Mouse (Mus musculus) hindbrain, embryonic 11.5 days (tissue): ENCODE data around the gene Fgfrl1. TPM values are rescaled to one million over a fixed set of nuclear protein-coding genes. Genes with fewer than 3 reads are reported as not detected.

Experiments used
- ATAC-seq: fragments of 200-750 bp; cut with Nextera tagmentation; 2 replicates; pipeline ENCODE4 v1.8.0; 2017; ENCODE audit warnings: mild to moderate bottlenecking, moderate TSS enrichment, moderate library complexity; ENCODE audit not compliant: low FRiP score
- DNase-seq: peaks from one replicate; pipeline ENCODE4 v3.0.0-alpha.2; 2015; ENCODE audit warnings: low spot score
- H3K27ac ChIP-seq: fragments of 300-500 bp; sonication (generic); 2 replicates; pipeline ENCODE4 v1.5.1; 2014; ENCODE audit warnings: mild to moderate bottlenecking, low read depth, low read length
- H3K27me3 ChIP-seq: fragments of 300-500 bp; sonication (generic); 2 replicates; pipeline ENCODE4 v1.6.1; 2014; ENCODE audit warnings: mild to moderate bottlenecking, low read length, moderate library complexity, mixed read lengths; ENCODE audit not compliant: control insufficient read depth, insufficient read depth
- H3K36me3 ChIP-seq: fragments of 300-500 bp; sonication (generic); 2 replicates; pipeline ENCODE4 v1.6.1; 2014; ENCODE audit warnings: mild to moderate bottlenecking, low read length, moderate library complexity, mixed read lengths; ENCODE audit not compliant: control insufficient read depth, insufficient read depth
- H3K4me1 ChIP-seq: fragments of 300-500 bp; sonication (generic); replicated peaks from 2 replicates; pipeline ENCODE4 v1.6.1; 2014; ENCODE audit warnings: low read length, mixed read lengths; ENCODE audit not compliant: control insufficient read depth, insufficient read depth
- H3K4me2 ChIP-seq: fragments of 300-500 bp; sonication (generic); replicated peaks from 2 replicates; pipeline ENCODE4 v1.6.1; 2014; ENCODE audit warnings: mild to moderate bottlenecking, low read depth, low read length
- H3K4me3 ChIP-seq: fragments of 300-500 bp; sonication (generic); 2 replicates; pipeline ENCODE4 v1.5.1; 2014; ENCODE audit warnings: low read depth, low read length
- H3K9ac ChIP-seq: fragments of 300-500 bp; sonication (generic); 2 replicates; pipeline ENCODE4 v1.6.1; 2014; ENCODE audit warnings: low read depth, low read length
- H3K9me3 ChIP-seq: fragments of 300-500 bp; sonication (generic); 2 replicates; pipeline ENCODE4 v1.6.1; 2016; ENCODE audit warnings: low read length; ENCODE audit not compliant: control insufficient read depth
- WGBS: fragments of 180-500 bp; shearing (Covaris S2); extraction: QIAGEN DNeasy Blood & Tissue Kit; methylation state at CpG from one replicate; pipeline ENCODE4 v1.1.7; 2014; 5-methylcytosine and 5-hydroxymethylcytosine counted together
- polyA plus RNA-seq: library from polyadenylated mRNA; unstranded; fragments of >200 nt; fragmentation: Nextera tagmentation; extraction: Ambion mirVana; gene quantifications from 2 replicates; pipeline ENCODE4 v1.2.1, GENCODE M21; 2014

Fgfrl1 gene
- polyA plus RNA-seq, 1 experiment from 2014 or later = 11.9 TPM

- no peak for DNase-seq
- Histone ChIP-seq H3K4me2 (peak within 1 kb of the TSS; percentile 91), H3K27me3 (no peaks in the 10 kb centered on the region), H3K36me3 (peaks cover 1% of the 10 kb centered on the region; the same call in 1 of the 2 replicates), H3K4me1 (0 out of 2 replicates have a peak, but pooled peaks cover 5% of the 10 kb centered on the region), H3K4me3 (peak within 1 kb of the TSS; percentile 78), H3K9ac (peak within 1 kb of the TSS; percentile 83), H3K9me3 (no peaks in the 10 kb centered on the region), H3K27ac (no peak within 1 kb of the TSS)
- WGBS = 10% methylated on average over 24 of the region's 24 CpGs
- ATAC-seq = peak; percentile 25
Observed at GRCm38 (mm10) chr5:108659698-108660631, 32.2 kb upstream of the Fgfrl1 start, which contains the start of gene Idua. Gene Idua (plus strand): TSS chr5:108660331.

DNA sequence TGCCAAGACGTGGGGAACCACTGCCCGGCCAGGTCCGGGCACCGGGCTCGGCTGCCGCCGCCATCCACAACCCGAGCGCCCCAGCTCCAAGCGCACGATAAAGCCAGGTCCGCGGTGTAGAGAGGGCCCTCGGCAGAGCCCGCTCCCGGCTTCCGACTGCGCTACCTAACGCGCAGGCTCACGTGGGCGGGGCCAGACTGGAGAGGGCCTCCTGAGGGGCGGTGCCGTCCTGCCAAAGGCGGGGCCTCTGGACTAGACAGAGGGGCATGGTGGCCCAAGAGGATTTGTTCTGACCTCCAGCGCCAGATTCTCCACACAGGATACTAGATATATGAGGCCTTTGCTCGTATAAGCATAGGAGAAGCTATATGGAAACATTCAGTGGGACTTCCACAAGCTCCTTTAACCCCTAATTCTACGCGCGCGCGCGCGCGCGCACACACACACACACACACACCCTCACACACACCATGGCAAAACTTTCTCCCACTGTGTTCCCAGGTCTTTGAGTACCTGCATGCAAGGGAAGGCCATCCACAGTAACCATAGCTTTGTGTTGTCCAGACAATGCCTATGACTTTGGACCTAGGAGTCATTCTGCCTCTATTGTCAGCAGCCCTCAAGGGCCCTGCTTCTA, 31.4 kb upstream of the Fgfrl1 start:
- H3K36me3 ChIP-seq = no peaks in the 10 kb centered on the region
- peak overlapping the region; percentile 78 for H3K4me3 ChIP-seq
- no peaks in the 10 kb centered on the region for H3K9me3 ChIP-seq
- WGBS = 12% methylated on average over 36 of the region's 36 CpGs
- DNase-seq (peak; percentile 94), ATAC-seq (peak; percentile 99)
- H3K9ac ChIP-seq = peak overlapping the region; percentile 83
- H3K27ac ChIP-seq = no peak overlapping the region
- 0 out of 2 replicates have a peak, but pooled peaks cover 5% of the 10 kb centered on the region for H3K4me1 ChIP-seq
- H3K4me2 ChIP-seq = peak overlapping the region; percentile 91
- H3K27me3 ChIP-seq = no peaks in the 10 kb centered on the region

DNA sequence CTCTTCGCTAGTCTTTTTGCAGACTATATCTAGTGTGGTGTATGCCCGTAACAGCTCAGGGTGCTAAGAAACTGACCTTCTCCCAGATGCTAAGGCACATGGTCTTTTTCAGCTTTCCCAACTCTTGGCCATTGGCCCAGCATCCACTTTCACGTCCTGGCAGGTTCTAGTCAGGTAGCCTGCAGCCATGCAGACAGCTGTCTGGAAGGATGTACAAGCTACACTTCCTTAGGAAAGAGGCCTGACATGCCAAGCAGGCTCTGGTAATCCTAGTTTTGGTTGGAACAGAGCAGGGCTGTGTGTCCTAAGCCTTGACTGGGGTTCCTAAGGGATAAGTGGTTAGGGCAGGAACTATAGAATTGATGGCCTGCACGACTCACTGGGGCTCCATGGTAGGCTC, 29.4 kb upstream of the Fgfrl1 start:
- DNase-seq (no peak), ATAC-seq (no peak)
- H3K4me3 ChIP-seq = no peak overlapping the region
- H3K27ac ChIP-seq = no peak overlapping the region
- no peaks in the 10 kb centered on the region for H3K27me3 ChIP-seq
- H3K36me3 ChIP-seq = no peaks in the 10 kb centered on the region
- WGBS = 81% methylated on average over 4 of the region's 4 CpGs
- no peak overlapping the region for H3K4me2 ChIP-seq
- H3K9ac ChIP-seq = no peak overlapping the region
- 0 out of 2 replicates have a peak, but pooled peaks cover 5% of the 10 kb centered on the region for H3K4me1 ChIP-seq
- no peaks in the 10 kb centered on the region for H3K9me3 ChIP-seq

GRCm38 (mm10) chr5:108665066-108665465, 27.1 kb upstream of the Fgfrl1 start:
- ATAC-seq = no peak
- H3K4me2 ChIP-seq = no peak overlapping the region
- H3K27me3 ChIP-seq = no peaks in the 10 kb centered on the region
- 52% methylated on average over 3 of the region's 3 CpGs for WGBS
- H3K36me3 ChIP-seq = no peaks in the 10 kb centered on the region
- no peak overlapping the region for H3K9ac ChIP-seq
- no peak for DNase-seq
- H3K9me3 ChIP-seq = no peaks in the 10 kb centered on the region
- 0 out of 2 replicates have a peak, but pooled peaks cover 4% of the 10 kb centered on the region for H3K4me1 ChIP-seq
- H3K27ac ChIP-seq = no peak overlapping the region
- no peak overlapping the region for H3K4me3 ChIP-seq

- Histone ChIP-seq H3K4me1 (0 out of 2 replicates have a peak, but pooled peaks cover 4% of the 10 kb centered on the region), H3K4me2 (no peak overlapping the region), H3K27ac (no peak overlapping the region), H3K36me3 (no peaks in the 10 kb centered on the region), H3K4me3 (no peak overlapping the region), H3K9ac (no peak overlapping the region), H3K27me3 (no peaks in the 10 kb centered on the region), H3K9me3 (no peaks in the 10 kb centered on the region)
- no peak for DNase-seq
- 89% methylated on average over 2 of the region's 2 CpGs for WGBS
- no peak for ATAC-seq
Observed at GRCm38 (mm10) chr5:108667370-108667769, 24.8 kb upstream of the Fgfrl1 start.

- Histone ChIP-seq H3K4me1 (0 out of 2 replicates have a peak, but pooled peaks cover 4% of the 10 kb centered on the region), H3K27ac (no peak overlapping the region), H3K4me3 (peak overlapping the region; percentile 51), H3K9me3 (no peaks in the 10 kb centered on the region), H3K36me3 (no peaks in the 10 kb centered on the region), H3K27me3 (no peaks in the 10 kb centered on the region), H3K9ac (peak overlapping the region; percentile 70), H3K4me2 (peak overlapping the region; percentile 75)
- ATAC-seq (no peak), DNase-seq (peak; percentile 24)
- 18% methylated on average over 3 of the region's 3 CpGs for WGBS
Observed at GRCm38 (mm10) chr5:108668387-108668932, 23.7 kb upstream of the Fgfrl1 start.

DNA sequence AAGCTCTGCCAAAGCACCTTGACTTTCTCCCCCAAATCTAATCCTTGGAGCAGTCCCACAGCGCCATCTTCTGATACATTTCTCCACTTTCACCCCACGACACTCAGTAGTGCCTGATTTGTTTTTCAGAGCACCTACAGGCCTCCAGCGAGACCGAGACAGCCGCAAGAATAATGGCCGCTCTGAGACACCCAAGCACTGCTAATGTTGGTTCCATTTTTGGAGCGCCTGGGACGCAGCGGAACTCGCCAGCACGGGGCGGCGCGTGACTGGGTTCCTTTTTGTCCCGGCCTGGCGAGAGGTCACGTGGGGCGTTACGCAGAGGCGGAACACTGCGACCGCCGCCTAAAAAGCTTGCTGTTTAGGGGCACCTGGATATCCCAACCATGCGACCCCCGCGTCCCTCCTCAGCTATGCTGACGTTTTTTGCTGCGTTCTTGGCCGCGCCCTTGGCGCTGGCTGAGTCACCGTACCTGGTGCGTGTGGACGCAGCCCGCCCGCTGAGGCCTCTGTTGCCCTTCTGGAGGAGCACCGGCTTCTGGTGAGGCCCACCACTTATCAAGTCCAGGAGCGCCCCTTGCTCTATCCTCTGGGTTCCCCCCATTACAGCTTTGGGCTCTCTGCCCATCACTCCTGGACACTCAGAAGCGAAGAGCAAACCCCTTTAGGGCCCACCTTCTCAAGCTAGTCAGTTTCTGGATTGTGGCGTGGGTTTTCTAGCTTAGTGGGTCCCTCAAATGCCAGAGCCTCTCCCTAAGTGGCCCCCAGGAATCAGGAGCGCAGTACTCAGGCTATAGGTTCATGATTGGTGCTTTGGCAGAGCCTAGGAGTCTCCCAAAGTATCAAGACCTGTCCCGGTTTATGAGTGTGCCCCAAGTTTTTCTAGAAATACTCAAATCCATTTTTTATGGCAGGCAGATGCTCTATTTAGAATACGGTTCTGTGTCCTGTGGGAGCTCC, 22.9 kb upstream of the Fgfrl1 start, which contains the start of gene Dgkq:
Dgkq (minus strand) TSS at position 696 of the 960 bp plus-strand sequence.
- peak; percentile 86 for ATAC-seq
- Histone ChIP-seq H3K9ac (peak within 1 kb of the TSS; percentile 70), H3K4me3 (peak within 1 kb of the TSS; percentile 51), H3K27ac (peak within 1 kb of the TSS; percentile 68), H3K36me3 (no peaks in the 10 kb centered on the region), H3K9me3 (no peaks in the 10 kb centered on the region), H3K4me1 (0 out of 2 replicates have a peak, but pooled peaks cover 4% of the 10 kb centered on the region), H3K27me3 (no peaks in the 10 kb centered on the region), H3K4me2 (peak within 1 kb of the TSS; percentile 75)
- 7% methylated on average over 40 of the region's 43 CpGs for WGBS
- peak; percentile 85 for DNase-seq
